Mouse (Mus musculus) hindbrain, embryonic 10.5 days (tissue): ENCODE measurements at regions not wholly inside any gene's neighbourhood (a gene's known extent, or its start where the extent isn't known, plus 50 kb on each side); places are given as distances from the start of the nearest gene placed in this dataset.
A peak's percentile ranks its signal among the peaks of the same experiment; 100 is the strongest.
"Not testable (repeated sequence)": the region's sequence is repeated elsewhere in the genome, so short reads cannot be mapped to it uniquely, and the experiment has no call there.

Experiments used
- DNase-seq: peaks from one replicate; pipeline ENCODE4 v3.0.0-alpha.2; 2017; ENCODE audit warnings: low spot score
- H3K27ac ChIP-seq: fragments of 300-500 bp; sonication (generic); 2 replicates; pipeline ENCODE4 v1.5.1; 2016; ENCODE audit warnings: mild to moderate bottlenecking, moderate library complexity
- H3K27me3 ChIP-seq: fragments of 300-500 bp; sonication (generic); 2 replicates; pipeline ENCODE4 v1.6.1; 2016; ENCODE audit warnings: mild to moderate bottlenecking; ENCODE audit not compliant: poor library complexity, insufficient read depth, severe bottlenecking
- H3K36me3 ChIP-seq: fragments of 300-500 bp; sonication (generic); 2 replicates; pipeline ENCODE4 v1.6.1; 2016; ENCODE audit warnings: mild to moderate bottlenecking, moderate library complexity
- H3K4me1 ChIP-seq: fragments of 300-500 bp; sonication (generic); replicated peaks from 2 replicates; pipeline ENCODE4 v1.6.1; 2016; ENCODE audit warnings: mild to moderate bottlenecking
- H3K4me3 ChIP-seq: fragments of 300-500 bp; sonication (generic); 2 replicates; pipeline ENCODE4 v1.5.1; 2016; ENCODE audit warnings: mild to moderate bottlenecking, moderate library complexity
- H3K9me3 ChIP-seq: fragments of 300-500 bp; sonication (generic); 2 replicates; pipeline ENCODE4 v1.6.1; 2016; ENCODE audit warnings: mild to moderate bottlenecking, moderate library complexity
- WGBS: fragments of 180-500 bp; shearing (Covaris S2); methylation state at CpG from one replicate; pipeline ENCODE4 v1.1.7; 2016; 5-methylcytosine and 5-hydroxymethylcytosine counted together

- H3K27me3 ChIP-seq, H3K9me3 ChIP-seq, DNase-seq, H3K4me3 ChIP-seq, H3K27ac ChIP-seq, H3K36me3 ChIP-seq: not testable (repeated sequence)
- 95% methylated on average over 3 of the region's 3 CpGs for WGBS
- H3K4me1 ChIP-seq = peaks cover 46% of the 10 kb centered on the region
Observed at GRCm38 (mm10) chr13:28837196-28837595, 116.3 kb downstream of the Sox4 start.

- Histone ChIP-seq H3K9me3 (no peaks in the 10 kb centered on the region), H3K27ac (0 out of 2 replicates have a peak overlapping the region, but pooled peaks have one; percentile 29), H3K27me3 (no peaks in the 10 kb centered on the region), H3K4me3 (no peak overlapping the region), H3K36me3 (peaks cover 8% of the 10 kb centered on the region; the same call in 1 of the 2 replicates), H3K4me1 (peaks cover 45% of the 10 kb centered on the region)
- 95% methylated on average over 1 of the region's 1 CpGs for WGBS
- DNase-seq = no peak
Observed at GRCm38 (mm10) chr13:28833700-28834065, 119.8 kb downstream of the Sox4 start.

- DNase-seq = no peak
- Histone ChIP-seq H3K27me3 (no peaks in the 10 kb centered on the region), H3K4me3 (no peak overlapping the region), H3K27ac (0 out of 2 replicates have a peak overlapping the region, but pooled peaks have one; percentile 29), H3K36me3 (peaks cover 8% of the 10 kb centered on the region; the same call in 1 of the 2 replicates), H3K9me3 (no peaks in the 10 kb centered on the region), H3K4me1 (peaks cover 40% of the 10 kb centered on the region)
- WGBS = 75% methylated on average over 12 of the region's 12 CpGs
Observed at GRCm38 (mm10) chr13:28832855-28833699, 120.4 kb downstream of the Sox4 start.

GRCm38 (mm10) chr13:28826284-28826683 lies 127.2 kb downstream of the Sox4 start:
- Histone ChIP-seq H3K36me3 (0 out of 2 replicates have a peak, but pooled peaks cover 5% of the 10 kb centered on the region), H3K4me3 (no peak overlapping the region)
- WGBS = 93% methylated on average over 7 of the region's 7 CpGs

GRCm38 (mm10) chr13:28823985-28824384 lies 129.5 kb downstream of the Sox4 start:
- Histone ChIP-seq H3K27ac (0 out of 2 replicates have a peak overlapping the region, but pooled peaks have one; percentile 12), H3K36me3 (peaks cover 11% of the 10 kb centered on the region; the same call in 1 of the 2 replicates), H3K4me3 (no peak overlapping the region), H3K27me3 (no peaks in the 10 kb centered on the region), H3K4me1 (peaks cover 23% of the 10 kb centered on the region), H3K9me3 (no peaks in the 10 kb centered on the region)
- 56% methylated on average over 11 of the region's 11 CpGs for WGBS
- DNase-seq = no peak

More at GRCm38 (mm10) chr13:28826284-28826683, 127.2 kb downstream of the Sox4 start:
- Histone ChIP-seq H3K4me1 (peaks cover 43% of the 10 kb centered on the region), H3K27me3 (no peaks in the 10 kb centered on the region), H3K27ac (no peak overlapping the region), H3K9me3 (no peaks in the 10 kb centered on the region)
- no peak for DNase-seq

GRCm38 (mm10) chr13:28823311-28823880 lies 130.1 kb downstream of the Sox4 start:
- no peak for DNase-seq
- WGBS = 88% methylated on average over 9 of the region's 9 CpGs

GRCm38 (mm10) chr13:28820868-28821533 lies 132.5 kb downstream of the Sox4 start:
- 89% methylated on average over 15 of the region's 15 CpGs for WGBS
- peaks cover 11% of the 10 kb centered on the region for H3K36me3 ChIP-seq
- no peak overlapping the region for H3K4me3 ChIP-seq
- no peak overlapping the region for H3K27ac ChIP-seq
- H3K27me3 ChIP-seq = no peaks in the 10 kb centered on the region
- peaks cover 33% of the 10 kb centered on the region for H3K4me1 ChIP-seq
- H3K9me3 ChIP-seq = no peaks in the 10 kb centered on the region
- DNase-seq = no peak

More at GRCm38 (mm10) chr13:28823311-28823880, 130.1 kb downstream of the Sox4 start:
- peaks cover 23% of the 10 kb centered on the region for H3K4me1 ChIP-seq
- no peaks in the 10 kb centered on the region for H3K9me3 ChIP-seq
- H3K36me3 ChIP-seq = peaks cover 11% of the 10 kb centered on the region; the same call in 1 of the 2 replicates
- H3K4me3 ChIP-seq = no peak overlapping the region
- H3K27me3 ChIP-seq = no peaks in the 10 kb centered on the region
- no peak overlapping the region for H3K27ac ChIP-seq

- WGBS = 73% methylated on average over 4 of the region's 4 CpGs
Observed at GRCm38 (mm10) chr13:28814127-28814526, 139.4 kb downstream of the Sox4 start.

GRCm38 (mm10) chr13:28811667-28812575 lies 141.6 kb downstream of the Sox4 start:
- peaks cover 5% of the 10 kb centered on the region for H3K36me3 ChIP-seq
- DNase-seq = peak; percentile 31
- H3K4me3 ChIP-seq = no peak overlapping the region
- 31% methylated on average over 12 of the region's 12 CpGs for WGBS
- peaks cover 73% of the 10 kb centered on the region for H3K4me1 ChIP-seq
- no peaks in the 10 kb centered on the region for H3K27me3 ChIP-seq
- peak overlapping the region; percentile 78 for H3K27ac ChIP-seq
- no peaks in the 10 kb centered on the region for H3K9me3 ChIP-seq

More at GRCm38 (mm10) chr13:28814127-28814526, 139.4 kb downstream of the Sox4 start:
- Histone ChIP-seq H3K36me3 (peaks cover 5% of the 10 kb centered on the region), H3K4me1 (peaks cover 71% of the 10 kb centered on the region), H3K27ac (peak overlapping the region; percentile 62; the same call in 1 of the 2 replicates), H3K9me3 (no peaks in the 10 kb centered on the region), H3K4me3 (no peak overlapping the region), H3K27me3 (no peaks in the 10 kb centered on the region)
- DNase-seq = no peak

- H3K4me1 ChIP-seq = peaks cover 75% of the 10 kb centered on the region
- H3K9me3 ChIP-seq = no peaks in the 10 kb centered on the region
- 5% methylated on average over 2 of the region's 2 CpGs for WGBS
- H3K4me3 ChIP-seq = no peak overlapping the region
- peak overlapping the region; percentile 78 for H3K27ac ChIP-seq
- no peaks in the 10 kb centered on the region for H3K27me3 ChIP-seq
- H3K36me3 ChIP-seq = no peaks in the 10 kb centered on the region
- no peak for DNase-seq
Observed at GRCm38 (mm10) chr13:28811081-28811439, 142.5 kb downstream of the Sox4 start.

GRCm38 (mm10) chr13:28810326-28811080 lies 143.0 kb downstream of the Sox4 start:
- H3K27ac ChIP-seq = peak overlapping the region; percentile 78
- no peaks in the 10 kb centered on the region for H3K9me3 ChIP-seq
- DNase-seq = peak; percentile 16
- H3K36me3 ChIP-seq = no peaks in the 10 kb centered on the region
- peaks cover 74% of the 10 kb centered on the region for H3K4me1 ChIP-seq
- H3K4me3 ChIP-seq = no peak overlapping the region; the same call in 1 of the 2 replicates
- no peaks in the 10 kb centered on the region for H3K27me3 ChIP-seq
- WGBS = 47% methylated on average over 6 of the region's 6 CpGs
